Mouse (Mus musculus): ENCODE measurements around the gene Pax6. TPM values are rescaled to one million over a fixed set of nuclear protein-coding genes. Genes with fewer than 3 reads are reported as not detected.

Gene Pax6
- polyA plus RNA-seq, 1 experiment from 2014 or later = 2.5 TPM

- no peak overlapping the region for H3K4me3 ChIP-seq (replicated peaks)
- H3K4me1 ChIP-seq = peaks cover 4% of the 10 kb centered on the region; the same call in 1 of the 2 replicates
- no peak overlapping the region for H3K4me2 ChIP-seq
- H3K9me3 ChIP-seq = no peaks in the 10 kb centered on the region
- no peak overlapping the region for H3K27ac ChIP-seq
- no peaks in the 10 kb centered on the region for H3K36me3 ChIP-seq
- no peak overlapping the region for H3K9ac ChIP-seq
- ATAC-seq (ENCODE audit: insufficient read depth, low FRiP score, low read depth) = no peak
- H3K27me3 ChIP-seq (replicated peaks) = peaks cover 90% of the 10 kb centered on the region
- WGBS = 16% methylated on average over 5 of the region's 5 CpGs
These were observed 3.0 kb upstream of the Pax6 start for GRCm38 (mm10) chr2:105665491-105666250.

GRCm38 (mm10) chr2:105666331-105666730 lies 2.4 kb upstream of the Pax6 start:
- H3K4me2 ChIP-seq = no peak overlapping the region
- no peak overlapping the region for H3K9ac ChIP-seq
- peaks cover 93% of the 10 kb centered on the region for H3K27me3 ChIP-seq (replicated peaks)
- H3K4me3 ChIP-seq (replicated peaks) = no peak overlapping the region
- H3K27ac ChIP-seq = no peak overlapping the region
- WGBS = 1% methylated on average over 6 of the region's 6 CpGs
- H3K9me3 ChIP-seq = no peaks in the 10 kb centered on the region
- ATAC-seq (ENCODE audit: insufficient read depth, low FRiP score, low read depth) = no peak
- peaks cover 4% of the 10 kb centered on the region; the same call in 1 of the 2 replicates for H3K4me1 ChIP-seq
- H3K36me3 ChIP-seq = no peaks in the 10 kb centered on the region

- ATAC-seq (ENCODE audit: insufficient read depth, low FRiP score, low read depth) = peak; percentile 51; the same call in 1 of the 2 replicates
- Histone ChIP-seq H3K4me3 (replicated peaks) (no peak overlapping the region; the same call in 1 of the 2 replicates), H3K27me3 (replicated peaks) (peaks cover 95% of the 10 kb centered on the region)
These were observed 1.7 kb upstream of the Pax6 start for GRCm38 (mm10) chr2:105666763-105667625.

DNA sequence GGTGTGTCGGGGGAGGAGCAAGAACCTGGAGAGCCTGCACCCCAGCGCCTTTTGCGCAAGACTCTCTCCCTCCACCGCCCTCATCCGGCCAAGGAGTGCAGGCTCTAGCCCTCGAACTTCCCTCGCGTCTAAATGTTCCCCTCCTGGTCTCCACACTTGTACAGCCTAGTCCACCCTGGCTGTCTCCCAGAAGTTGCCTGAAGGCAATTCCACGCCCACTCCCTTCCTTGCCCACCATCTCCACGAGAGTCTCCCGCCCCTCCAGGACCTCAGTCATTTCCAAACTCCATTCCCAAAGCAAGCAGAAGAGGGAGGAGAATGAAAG lies 1.1 kb upstream of the Pax6 start:
- peaks cover 100% of the 10 kb centered on the region for H3K27me3 ChIP-seq (replicated peaks)
- no peak overlapping the region for H3K4me3 ChIP-seq (replicated peaks)
- H3K4me1 ChIP-seq = peaks cover 4% of the 10 kb centered on the region; the same call in 1 of the 2 replicates
- no peak overlapping the region for H3K27ac ChIP-seq
- H3K4me2 ChIP-seq = no peak overlapping the region
- WGBS = under 1% methylated on average over 11 of the region's 11 CpGs
- no peak for ATAC-seq (ENCODE audit: insufficient read depth, low FRiP score, low read depth)
- H3K9ac ChIP-seq = no peak overlapping the region
- no peaks in the 10 kb centered on the region for H3K36me3 ChIP-seq
- no peaks in the 10 kb centered on the region for H3K9me3 ChIP-seq

More at GRCm38 (mm10) chr2:105666763-105667625, 1.7 kb upstream of the Pax6 start:
- no peaks in the 10 kb centered on the region for H3K36me3 ChIP-seq
- WGBS = 1% methylated on average over 41 of the region's 41 CpGs
- no peak overlapping the region for H3K9ac ChIP-seq
- no peak overlapping the region for H3K4me2 ChIP-seq
- peaks cover 4% of the 10 kb centered on the region; the same call in 1 of the 2 replicates for H3K4me1 ChIP-seq
- no peaks in the 10 kb centered on the region for H3K9me3 ChIP-seq
- no peak overlapping the region for H3K27ac ChIP-seq

DNA sequence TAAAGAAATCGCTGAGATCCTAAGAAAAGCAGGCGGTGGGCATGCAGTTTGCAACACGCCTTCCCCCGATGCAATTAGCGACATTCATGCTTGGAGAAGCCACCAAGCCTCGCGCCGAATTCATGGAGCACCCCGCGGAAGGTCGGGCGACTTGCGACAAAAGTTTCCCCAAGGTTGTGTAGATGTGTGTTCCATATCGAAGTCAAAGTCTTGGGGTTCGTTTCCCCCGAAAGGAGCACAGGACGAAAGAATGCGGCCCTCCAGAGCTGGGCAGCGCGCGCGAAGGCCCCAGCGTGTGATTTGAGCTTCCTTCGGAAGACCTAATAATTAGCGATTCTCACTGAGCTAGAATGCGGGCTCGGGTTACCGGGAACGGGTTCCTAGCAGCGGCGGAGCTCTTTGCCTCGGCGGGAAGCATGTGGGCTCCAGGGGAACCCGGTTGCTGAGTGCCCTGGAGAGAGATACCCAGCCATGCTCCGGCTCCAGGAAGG lies 716 bp downstream of the Pax6 start:
- H3K36me3 ChIP-seq = no peaks in the 10 kb centered on the region
- H3K27me3 ChIP-seq (replicated peaks) = peaks cover 100% of the 10 kb centered on the region
- H3K4me3 ChIP-seq (replicated peaks) = no peak overlapping the region; the same call in 1 of the 2 replicates
- no peak overlapping the region for H3K9ac ChIP-seq
- peaks cover under 1% of the 10 kb centered on the region; the same call in 1 of the 2 replicates for H3K4me1 ChIP-seq
- no peak overlapping the region for H3K27ac ChIP-seq
- no peak overlapping the region; the same call in 1 of the 2 replicates for H3K4me2 ChIP-seq
- H3K9me3 ChIP-seq = no peaks in the 10 kb centered on the region
- under 1% methylated on average over 35 of the region's 35 CpGs for WGBS
- ATAC-seq (ENCODE audit: insufficient read depth, low FRiP score, low read depth) = no peak

- H3K9me3 ChIP-seq = no peaks in the 10 kb centered on the region
- H3K27ac ChIP-seq = no peak overlapping the region
- 1% methylated on average over 29 of the region's 29 CpGs for WGBS
- no peak for ATAC-seq (ENCODE audit: insufficient read depth, low FRiP score, low read depth)
- H3K36me3 ChIP-seq = no peaks in the 10 kb centered on the region
- no peak overlapping the region for H3K9ac ChIP-seq
- peaks cover 100% of the 10 kb centered on the region for H3K27me3 ChIP-seq (replicated peaks)
- no peak overlapping the region for H3K4me3 ChIP-seq (replicated peaks)
- H3K4me1 ChIP-seq = peaks cover 7% of the 10 kb centered on the region
- H3K4me2 ChIP-seq = no peak overlapping the region
These were observed 1.4 kb downstream of the Pax6 start for GRCm38 (mm10) chr2:105669881-105670730.

GRCm38 (mm10) chr2:105670731-105671095 lies 2.0 kb downstream of the Pax6 start:
- Histone ChIP-seq H3K4me1 (peaks cover 11% of the 10 kb centered on the region), H3K36me3 (no peaks in the 10 kb centered on the region), H3K9ac (no peak overlapping the region), H3K27ac (no peak overlapping the region), H3K27me3 (replicated peaks) (peaks cover 98% of the 10 kb centered on the region), H3K4me3 (replicated peaks) (no peak overlapping the region), H3K9me3 (no peaks in the 10 kb centered on the region), H3K4me2 (no peak overlapping the region)
- WGBS = 4% methylated on average over 6 of the region's 6 CpGs
- ATAC-seq (ENCODE audit: insufficient read depth, low FRiP score, low read depth) = no peak

DNA sequence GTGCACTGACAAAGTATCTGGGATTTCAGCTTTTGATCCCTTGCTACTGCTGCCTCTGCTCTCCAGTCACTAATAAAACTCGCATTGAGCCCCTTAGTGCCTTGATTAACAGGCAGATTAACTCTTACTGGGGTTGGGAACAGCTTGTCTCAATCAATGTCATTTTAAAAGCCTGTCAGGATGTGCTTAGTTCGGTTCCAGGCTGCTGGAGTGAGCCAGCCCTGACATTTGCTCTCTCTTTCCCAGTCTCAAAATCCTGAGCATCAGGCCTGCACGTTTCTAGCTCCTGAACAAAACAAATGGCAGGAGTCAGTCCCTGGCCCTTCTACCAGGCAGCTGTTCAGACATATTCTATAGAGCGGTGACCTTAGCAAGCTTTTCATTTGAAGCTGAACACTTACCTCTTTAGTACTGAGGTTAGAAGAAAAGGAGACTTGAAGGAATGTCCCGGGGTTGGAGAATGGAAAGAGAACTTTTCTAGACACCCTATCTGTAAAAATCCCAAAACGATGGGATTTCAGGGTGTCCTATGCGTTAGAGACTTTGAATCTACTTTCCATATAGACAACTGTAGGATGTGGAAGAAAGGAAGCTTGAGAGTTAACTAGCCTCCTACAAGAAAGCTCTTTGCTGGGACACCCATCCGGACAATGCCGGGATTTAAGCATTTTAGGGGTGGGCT lies 2.6 kb downstream of the Pax6 start:
- no peak for ATAC-seq (ENCODE audit: insufficient read depth, low FRiP score, low read depth)
- Histone ChIP-seq H3K27me3 (replicated peaks) (peaks cover 98% of the 10 kb centered on the region), H3K4me1 (peaks cover 16% of the 10 kb centered on the region), H3K36me3 (no peaks in the 10 kb centered on the region), H3K9ac (no peak overlapping the region), H3K4me3 (replicated peaks) (no peak overlapping the region), H3K27ac (no peak overlapping the region), H3K4me2 (no peak overlapping the region), H3K9me3 (no peaks in the 10 kb centered on the region)
- 3% methylated on average over 9 of the region's 9 CpGs for WGBS

- 3% methylated on average over 25 of the region's 25 CpGs for WGBS
- Histone ChIP-seq H3K4me3 (replicated peaks) (no peak overlapping the region), H3K27ac (no peak overlapping the region), H3K36me3 (no peaks in the 10 kb centered on the region), H3K27me3 (replicated peaks) (peaks cover 98% of the 10 kb centered on the region), H3K4me1 (peaks cover 19% of the 10 kb centered on the region), H3K9me3 (no peaks in the 10 kb centered on the region), H3K9ac (no peak overlapping the region), H3K4me2 (no peak overlapping the region; the same call in 1 of the 2 replicates)
- ATAC-seq (ENCODE audit: insufficient read depth, low FRiP score, low read depth) = no peak
These were observed 3.3 kb downstream of the Pax6 start for GRCm38 (mm10) chr2:105671798-105672595.

DNA sequence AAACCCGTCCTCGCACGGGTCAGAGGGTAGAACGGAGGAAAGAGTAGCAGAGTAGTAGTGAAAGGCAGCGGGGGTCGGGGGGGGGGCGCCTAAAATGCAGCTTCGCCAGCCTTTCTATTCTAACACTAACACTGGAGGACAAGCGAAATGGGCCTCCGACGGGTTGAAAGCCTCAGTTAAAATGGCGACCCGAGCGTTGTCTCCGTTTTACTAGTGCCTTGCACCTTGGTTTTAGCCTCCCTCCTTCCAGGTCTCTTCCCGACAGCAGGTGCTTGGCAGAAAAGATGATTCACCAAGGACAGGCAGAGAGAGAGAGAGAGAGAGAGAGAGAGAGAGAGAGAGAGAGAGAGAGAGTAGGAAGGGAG lies 3.9 kb downstream of the Pax6 start:
- no peak for ATAC-seq (ENCODE audit: insufficient read depth, low FRiP score, low read depth)
- Histone ChIP-seq H3K4me1 (peaks cover 19% of the 10 kb centered on the region), H3K4me3 (replicated peaks) (no peak overlapping the region)

More for the DNA sequence above, 3.9 kb downstream of the Pax6 start:
- H3K9ac ChIP-seq = no peak overlapping the region
- no peak overlapping the region; the same call in 1 of the 2 replicates for H3K4me2 ChIP-seq
- H3K36me3 ChIP-seq = no peaks in the 10 kb centered on the region
- H3K27me3 ChIP-seq (replicated peaks) = peaks cover 98% of the 10 kb centered on the region
- H3K27ac ChIP-seq = no peak overlapping the region
- no peaks in the 10 kb centered on the region for H3K9me3 ChIP-seq
- WGBS = 2% methylated on average over 16 of the region's 16 CpGs

All from stomach, embryonic 15.5 days (tissue).